Mouse (Mus musculus): ENCODE measurements around the gene Ivd. TPM values are rescaled to one million over a fixed set of nuclear protein-coding genes. Genes with fewer than 3 reads are reported as not detected.
A peak's percentile ranks its signal among the peaks of the same experiment; 100 is the strongest.

Gene Ivd
- polyA plus RNA-seq, 1 experiment from 2014 or later = 68.9 TPM

- Histone ChIP-seq H3K27ac (no peak overlapping the region), H3K36me3 (ENCODE audit: insufficient read depth, low read length) (no peaks in the 10 kb centered on the region), H3K4me3 (replicated peaks; ENCODE audit: low read depth, low read length) (no peak overlapping the region), H3K4me2 (ENCODE audit: low read length) (no peak overlapping the region), H3K9me3 (replicated peaks; ENCODE audit: low read length) (no peaks in the 10 kb centered on the region), H3K27me3 (ENCODE audit: insufficient read depth, low read length) (no peaks in the 10 kb centered on the region), H3K9ac (ENCODE audit: low read depth, low read length) (no peak overlapping the region), H3K4me1 (replicated peaks; ENCODE audit: insufficient read depth, low read length) (no peaks in the 10 kb centered on the region)
- TF ChIP-seq CTCF (IDR thresholded peaks at IDR 0.05; ENCODE audit: low read depth) = no peak
- ATAC-seq (replicated peaks; ENCODE audit: low FRiP score, low read depth) (no peak), DNase-seq (ENCODE audit: low spot score) (no peak)
- 15% methylated on average over 3 of the region's 3 CpGs for WGBS
Measured at GRCm38 (mm10) chr2:118851756-118852155, 10.0 kb upstream of the Ivd start.

- no peak for TF ChIP-seq CTCF (IDR thresholded peaks at IDR 0.05; ENCODE audit: low read depth)
- no peaks in the 10 kb centered on the region for H3K9me3 ChIP-seq (replicated peaks; ENCODE audit: low read length)
- H3K27me3 ChIP-seq (ENCODE audit: insufficient read depth, low read length) = no peaks in the 10 kb centered on the region
- WGBS = 13% methylated on average over 2 of the region's 3 CpGs
- peak overlapping the region; percentile 85 for H3K4me2 ChIP-seq (ENCODE audit: low read length)
- DNase-seq (ENCODE audit: low spot score) = no peak
- peak overlapping the region; percentile 65 for H3K4me3 ChIP-seq (replicated peaks; ENCODE audit: low read depth, low read length)
- no peak for ATAC-seq (replicated peaks; ENCODE audit: low FRiP score, low read depth)
- peak overlapping the region; percentile 74 for H3K9ac ChIP-seq (ENCODE audit: low read depth, low read length)
- peak overlapping the region; percentile 54; the same call in 1 of the 2 replicates for H3K27ac ChIP-seq
- no peaks in the 10 kb centered on the region for H3K36me3 ChIP-seq (ENCODE audit: insufficient read depth, low read length)
- peaks cover 8% of the 10 kb centered on the region; the same call in 1 of the 2 replicates for H3K4me1 ChIP-seq (replicated peaks; ENCODE audit: insufficient read depth, low read length)
Measured at GRCm38 (mm10) chr2:118862340-118862675, 554 bp downstream of the Ivd start.

- Histone ChIP-seq H3K9ac (ENCODE audit: low read depth, low read length) (no peak overlapping the region), H3K4me2 (ENCODE audit: low read length) (no peak overlapping the region), H3K9me3 (replicated peaks; ENCODE audit: low read length) (no peaks in the 10 kb centered on the region), H3K4me3 (replicated peaks; ENCODE audit: low read depth, low read length) (no peak overlapping the region), H3K4me1 (replicated peaks; ENCODE audit: insufficient read depth, low read length) (no peaks in the 10 kb centered on the region), H3K27me3 (ENCODE audit: insufficient read depth, low read length) (no peaks in the 10 kb centered on the region), H3K36me3 (ENCODE audit: insufficient read depth, low read length) (peaks cover 18% of the 10 kb centered on the region; the same call in 1 of the 2 replicates), H3K27ac (no peak overlapping the region)
- DNase-seq (ENCODE audit: low spot score) = no peak
- no peak for TF ChIP-seq CTCF (IDR thresholded peaks at IDR 0.05; ENCODE audit: low read depth)
- no peak for ATAC-seq (replicated peaks; ENCODE audit: low FRiP score, low read depth)
- WGBS = 81% methylated on average over 3 of the region's 3 CpGs
Measured at GRCm38 (mm10) chr2:118870601-118871000, 8.8 kb downstream of the Ivd start.

GRCm38 (mm10) chr2:118871032-118871431 is 9.3 kb downstream of the Ivd start:
- Histone ChIP-seq H3K27me3 (ENCODE audit: insufficient read depth, low read length) (no peaks in the 10 kb centered on the region), H3K4me1 (replicated peaks; ENCODE audit: insufficient read depth, low read length) (no peaks in the 10 kb centered on the region), H3K4me3 (replicated peaks; ENCODE audit: low read depth, low read length) (no peak overlapping the region), H3K4me2 (ENCODE audit: low read length) (no peak overlapping the region), H3K27ac (no peak overlapping the region), H3K9ac (ENCODE audit: low read depth, low read length) (no peak overlapping the region), H3K36me3 (ENCODE audit: insufficient read depth, low read length) (peaks cover 18% of the 10 kb centered on the region; the same call in 1 of the 2 replicates), H3K9me3 (replicated peaks; ENCODE audit: low read length) (no peaks in the 10 kb centered on the region)
- WGBS = 64% methylated on average over 1 of the region's 1 CpGs
- no peak for ATAC-seq (replicated peaks; ENCODE audit: low FRiP score, low read depth)
- no peak for TF ChIP-seq CTCF (IDR thresholded peaks at IDR 0.05; ENCODE audit: low read depth)
- no peak for DNase-seq (ENCODE audit: low spot score)

DNA sequence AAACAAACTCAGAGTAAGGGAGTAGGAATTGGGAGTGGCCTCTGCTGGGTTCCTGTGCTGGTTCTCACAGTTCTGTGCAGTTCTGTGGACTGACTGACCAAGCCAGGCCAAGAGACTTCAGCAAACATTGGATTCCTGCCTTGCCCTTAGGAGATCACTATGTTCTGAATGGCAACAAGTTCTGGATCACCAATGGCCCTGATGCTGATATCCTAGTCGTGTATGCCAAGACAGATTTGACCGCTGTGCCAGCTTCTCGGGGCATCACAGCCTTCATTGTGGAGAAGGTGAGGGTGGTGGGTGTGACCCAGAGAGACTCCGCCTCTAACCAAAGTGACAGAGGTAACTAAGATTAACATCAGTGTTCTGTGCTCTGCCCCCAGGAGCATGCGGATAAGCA is 11.3 kb downstream of the Ivd start:
- TF ChIP-seq CTCF (IDR thresholded peaks at IDR 0.05; ENCODE audit: low read depth) = no peak
- 89% methylated on average over 5 of the region's 5 CpGs for WGBS
- H3K4me3 ChIP-seq (replicated peaks; ENCODE audit: low read depth, low read length) = no peak overlapping the region
- H3K9me3 ChIP-seq (replicated peaks; ENCODE audit: low read length) = no peaks in the 10 kb centered on the region
- ATAC-seq (replicated peaks; ENCODE audit: low FRiP score, low read depth) (no peak), DNase-seq (ENCODE audit: low spot score) (no peak)
- H3K9ac ChIP-seq (ENCODE audit: low read depth, low read length) = no peak overlapping the region
- H3K27ac ChIP-seq = no peak overlapping the region
- H3K27me3 ChIP-seq (ENCODE audit: insufficient read depth, low read length) = no peaks in the 10 kb centered on the region
- H3K4me2 ChIP-seq (ENCODE audit: low read length) = no peak overlapping the region
- peaks cover 25% of the 10 kb centered on the region for H3K36me3 ChIP-seq (ENCODE audit: insufficient read depth, low read length)
- H3K4me1 ChIP-seq (replicated peaks; ENCODE audit: insufficient read depth, low read length) = no peaks in the 10 kb centered on the region

- Histone ChIP-seq H3K36me3 (ENCODE audit: insufficient read depth, low read length) (peaks cover 25% of the 10 kb centered on the region), H3K9me3 (replicated peaks; ENCODE audit: low read length) (no peaks in the 10 kb centered on the region), H3K27me3 (ENCODE audit: insufficient read depth, low read length) (no peaks in the 10 kb centered on the region), H3K4me2 (ENCODE audit: low read length) (no peak overlapping the region), H3K27ac (no peak overlapping the region), H3K4me1 (replicated peaks; ENCODE audit: insufficient read depth, low read length) (no peaks in the 10 kb centered on the region), H3K4me3 (replicated peaks; ENCODE audit: low read depth, low read length) (no peak overlapping the region), H3K9ac (ENCODE audit: low read depth, low read length) (no peak overlapping the region)
- 78% methylated on average over 6 of the region's 6 CpGs for WGBS
- ATAC-seq (replicated peaks; ENCODE audit: low FRiP score, low read depth) = no peak
- TF ChIP-seq CTCF (IDR thresholded peaks at IDR 0.05; ENCODE audit: low read depth) = no peak
- no peak for DNase-seq (ENCODE audit: low spot score)
Measured at GRCm38 (mm10) chr2:118873890-118874430, 12.2 kb downstream of the Ivd start.

DNA sequence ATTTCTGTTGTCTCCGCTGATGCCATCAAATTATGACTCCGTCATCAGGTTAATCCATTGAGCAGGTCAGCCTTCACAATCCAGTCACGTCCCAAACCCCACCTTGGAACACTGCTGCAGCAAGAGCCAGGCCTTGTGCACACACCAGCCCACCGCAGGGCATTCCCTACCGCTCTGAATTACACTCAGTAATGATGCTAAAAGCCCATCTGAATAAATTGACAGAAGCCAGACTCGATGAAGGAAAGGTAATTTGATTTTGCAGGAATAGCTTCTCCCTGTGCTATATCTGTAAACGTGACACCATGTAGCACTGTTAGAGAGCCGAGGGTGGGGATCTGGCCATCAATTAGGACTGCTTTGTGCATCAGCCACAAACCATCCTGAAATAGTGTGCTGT is 13.6 kb downstream of the Ivd start:
- no peaks in the 10 kb centered on the region for H3K4me1 ChIP-seq (replicated peaks; ENCODE audit: insufficient read depth, low read length)
- no peaks in the 10 kb centered on the region for H3K27me3 ChIP-seq (ENCODE audit: insufficient read depth, low read length)
- H3K4me2 ChIP-seq (ENCODE audit: low read length) = no peak overlapping the region
- no peak overlapping the region for H3K27ac ChIP-seq
- H3K9ac ChIP-seq (ENCODE audit: low read depth, low read length) = no peak overlapping the region
- no peak overlapping the region for H3K4me3 ChIP-seq (replicated peaks; ENCODE audit: low read depth, low read length)
- ATAC-seq (replicated peaks; ENCODE audit: low FRiP score, low read depth) (no peak), DNase-seq (ENCODE audit: low spot score) (no peak)
- 89% methylated on average over 8 of the region's 8 CpGs for WGBS
- peaks cover 22% of the 10 kb centered on the region; the same call in 1 of the 2 replicates for H3K36me3 ChIP-seq (ENCODE audit: insufficient read depth, low read length)
- H3K9me3 ChIP-seq (replicated peaks; ENCODE audit: low read length) = no peaks in the 10 kb centered on the region
- TF ChIP-seq CTCF (IDR thresholded peaks at IDR 0.05; ENCODE audit: low read depth) = no peak
